Mouse (Mus musculus): ENCODE measurements around the gene Ackr4. TPM values are rescaled to one million over a fixed set of nuclear protein-coding genes. Genes with fewer than 3 reads are reported as not detected.

Ackr4 gene
- polyA plus RNA-seq, 1 experiment from 2014 or later, result 0.57 TPM

DNA sequence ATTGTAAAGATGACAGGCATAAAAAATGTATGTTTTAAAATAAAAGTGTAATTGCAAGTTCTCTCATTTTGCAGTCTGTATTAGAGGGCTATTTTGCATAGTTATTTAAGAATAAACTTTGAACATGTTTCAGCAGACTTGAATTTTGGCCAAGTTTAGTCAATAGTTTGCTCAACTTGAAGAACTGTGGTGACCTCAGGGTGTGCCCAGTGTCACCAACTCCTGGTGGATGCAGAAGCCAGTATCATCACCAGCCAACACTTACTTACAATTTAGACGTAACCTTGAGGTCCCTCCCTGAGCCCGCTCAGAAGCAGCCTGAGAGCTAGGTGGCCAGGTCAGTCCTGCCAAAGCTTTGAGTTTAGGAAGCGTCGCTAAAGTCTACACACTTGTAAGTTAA lies 83.1 kb downstream of the Ackr4 start:
- H3K4me1 ChIP-seq (ENCODE audit: control insufficient read depth, insufficient read depth, low read length), result no peaks in the 10 kb centered on the region
- no peak overlapping the region for H3K9ac ChIP-seq (ENCODE audit: low read length)
- no peak for ATAC-seq (ENCODE audit: low FRiP score)
- H3K27ac ChIP-seq (ENCODE audit: low read depth, low read length), result no peak overlapping the region
- peaks cover 5% of the 10 kb centered on the region; the same call in 1 of the 2 replicates for H3K36me3 ChIP-seq (ENCODE audit: control insufficient read depth, insufficient read depth, low read length)
- no peaks in the 10 kb centered on the region for H3K9me3 ChIP-seq (ENCODE audit: control insufficient read depth, low read length)
- no peaks in the 10 kb centered on the region for H3K27me3 ChIP-seq (ENCODE audit: control insufficient read depth, insufficient read depth, low read length)
- DNase-seq (ENCODE audit: low spot score, missing footprints), result no peak
- 89% methylated on average over 4 of the region's 4 CpGs for WGBS
- H3K4me3 ChIP-seq (ENCODE audit: low read depth, low read length), result no peak overlapping the region
- H3K4me2 ChIP-seq, result no peak overlapping the region

DNA sequence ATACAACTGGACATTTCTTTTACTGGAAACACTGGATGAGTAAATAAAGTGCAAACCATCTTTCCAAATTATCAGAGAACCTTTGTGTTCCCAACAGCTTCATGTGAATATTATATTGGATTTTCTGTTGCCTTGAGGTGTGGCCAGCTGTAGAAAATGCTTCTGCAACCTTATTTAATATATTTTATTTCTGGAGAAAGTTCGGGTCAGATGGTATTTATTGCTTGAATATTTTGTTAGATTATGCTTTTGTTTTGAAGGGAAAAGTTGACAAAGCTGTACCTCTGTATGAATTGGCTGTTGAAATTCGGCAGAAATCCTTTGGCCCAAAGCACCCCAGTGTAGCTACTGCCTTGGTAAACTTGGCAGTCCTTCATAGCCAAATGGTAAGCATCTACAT lies 86.4 kb downstream of the Ackr4 start, which contains the start of gene Gm28305:
Gene Gm28305 (plus strand): TSS at position 301 of the 400 bp plus-strand sequence.
- H3K27ac ChIP-seq (ENCODE audit: low read depth, low read length), result no peak within 1 kb of the TSS
- no peaks in the 10 kb centered on the region for H3K36me3 ChIP-seq (ENCODE audit: control insufficient read depth, insufficient read depth, low read length)
- 71% methylated on average over 2 of the region's 2 CpGs for WGBS
- H3K9ac ChIP-seq (ENCODE audit: low read length), result no peak within 1 kb of the TSS
- no peaks in the 10 kb centered on the region for H3K4me1 ChIP-seq (ENCODE audit: control insufficient read depth, insufficient read depth, low read length)
- no peak for ATAC-seq (ENCODE audit: low FRiP score)
- no peak for DNase-seq (ENCODE audit: low spot score, missing footprints)
- H3K4me3 ChIP-seq (ENCODE audit: low read depth, low read length), result no peak within 1 kb of the TSS
- H3K27me3 ChIP-seq (ENCODE audit: control insufficient read depth, insufficient read depth, low read length), result no peaks in the 10 kb centered on the region
- H3K9me3 ChIP-seq (ENCODE audit: control insufficient read depth, low read length), result no peaks in the 10 kb centered on the region
- H3K4me2 ChIP-seq, result no peak within 1 kb of the TSS

DNA sequence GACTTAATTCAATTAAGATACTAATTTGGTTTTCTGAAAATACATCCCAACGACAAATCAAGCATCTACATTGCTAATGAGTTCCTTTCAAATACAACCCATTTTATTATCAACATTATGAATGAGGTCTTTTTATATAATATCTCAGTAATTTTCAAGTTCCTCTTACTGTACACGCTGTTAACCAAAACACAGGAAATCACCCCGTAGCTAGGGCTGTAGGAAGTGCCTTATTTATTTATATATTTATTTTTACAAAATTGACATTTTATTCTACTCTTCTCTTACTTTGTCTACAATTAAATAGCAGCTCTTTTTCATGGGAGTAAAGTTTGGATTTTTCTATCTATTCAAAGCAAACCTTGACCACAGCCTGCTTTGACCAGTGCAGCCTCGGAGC lies 87.0 kb downstream of the Ackr4 start:
- H3K4me3 ChIP-seq (ENCODE audit: low read depth, low read length), result no peak overlapping the region
- no peak for ATAC-seq (ENCODE audit: low FRiP score)
- H3K27ac ChIP-seq (ENCODE audit: low read depth, low read length), result no peak overlapping the region
- no peaks in the 10 kb centered on the region for H3K4me1 ChIP-seq (ENCODE audit: control insufficient read depth, insufficient read depth, low read length)
- no peak overlapping the region for H3K4me2 ChIP-seq
- H3K9me3 ChIP-seq (ENCODE audit: control insufficient read depth, low read length), result no peaks in the 10 kb centered on the region
- no peaks in the 10 kb centered on the region for H3K36me3 ChIP-seq (ENCODE audit: control insufficient read depth, insufficient read depth, low read length)
- H3K27me3 ChIP-seq (ENCODE audit: control insufficient read depth, insufficient read depth, low read length), result no peaks in the 10 kb centered on the region
- WGBS, result 89% methylated on average over 4 of the region's 4 CpGs
- DNase-seq (ENCODE audit: low spot score, missing footprints), result no peak
- no peak overlapping the region for H3K9ac ChIP-seq (ENCODE audit: low read length)

DNA sequence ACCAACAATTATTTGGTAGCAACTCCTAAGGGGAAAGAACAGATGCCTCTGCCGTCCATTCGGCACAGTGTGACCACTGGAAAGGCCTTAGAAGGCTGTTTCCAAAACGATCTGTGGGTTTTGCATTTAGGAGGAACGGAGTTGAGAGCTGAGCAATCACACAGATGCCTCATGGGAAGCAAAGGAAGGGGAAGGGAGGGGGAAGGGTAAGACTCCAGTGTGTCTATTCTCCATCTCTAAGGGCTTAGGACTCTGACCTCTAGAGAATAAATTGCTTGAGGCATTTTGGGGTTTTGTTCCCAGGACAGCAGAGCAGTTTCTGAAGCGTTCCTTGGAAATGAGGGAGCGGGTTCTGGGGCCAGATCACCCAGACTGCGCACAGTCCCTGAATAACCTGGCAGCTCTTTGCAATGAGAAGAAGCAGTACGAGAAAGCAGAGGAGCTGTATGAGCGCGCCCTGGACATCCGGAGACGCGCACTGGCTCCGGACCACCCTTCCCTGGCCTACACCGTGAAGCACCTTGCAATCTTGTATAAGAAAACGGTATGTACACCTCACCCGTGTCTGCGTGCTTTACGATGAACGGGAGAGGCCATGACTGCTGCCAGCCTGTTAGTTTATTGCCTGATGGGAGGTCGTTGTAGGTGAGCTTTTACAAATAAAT lies 87.6 kb downstream of the Ackr4 start:
- ATAC-seq (ENCODE audit: low FRiP score) (no peak), DNase-seq (ENCODE audit: low spot score, missing footprints) (no peak)
- H3K9me3 ChIP-seq (ENCODE audit: control insufficient read depth, low read length), result no peaks in the 10 kb centered on the region
- no peaks in the 10 kb centered on the region for H3K36me3 ChIP-seq (ENCODE audit: control insufficient read depth, insufficient read depth, low read length)
- no peak overlapping the region for H3K4me3 ChIP-seq (ENCODE audit: low read depth, low read length)
- 89% methylated on average over 21 of the region's 21 CpGs for WGBS
- no peaks in the 10 kb centered on the region for H3K27me3 ChIP-seq (ENCODE audit: control insufficient read depth, insufficient read depth, low read length)
- no peaks in the 10 kb centered on the region for H3K4me1 ChIP-seq (ENCODE audit: control insufficient read depth, insufficient read depth, low read length)
- H3K27ac ChIP-seq (ENCODE audit: low read depth, low read length), result no peak overlapping the region
- no peak overlapping the region for H3K4me2 ChIP-seq
- H3K9ac ChIP-seq (ENCODE audit: low read length), result no peak overlapping the region

DNA sequence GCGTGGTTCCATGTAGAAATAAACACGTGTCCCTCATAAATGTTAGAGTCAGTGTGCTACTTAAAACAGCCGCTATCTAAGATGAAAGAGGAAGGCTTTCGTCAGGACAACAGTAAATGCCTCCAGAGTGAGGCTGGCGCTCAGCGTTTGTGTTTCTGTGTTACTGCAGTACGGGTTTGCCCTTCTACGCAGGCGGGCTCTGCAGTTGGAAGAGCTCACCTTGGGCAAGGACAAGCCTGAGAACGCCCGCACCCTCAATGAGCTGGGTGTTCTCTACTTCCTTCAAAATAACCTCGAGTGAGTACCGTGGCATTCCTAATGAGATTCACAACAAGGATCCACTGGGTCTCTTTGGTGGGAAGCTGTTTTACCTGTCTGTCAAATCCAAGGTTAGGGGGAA lies 88.5 kb downstream of the Ackr4 start:
- Histone ChIP-seq H3K4me3 (ENCODE audit: low read depth, low read length) (no peak overlapping the region), H3K27ac (ENCODE audit: low read depth, low read length) (no peak overlapping the region), H3K4me2 (no peak overlapping the region), H3K9me3 (ENCODE audit: control insufficient read depth, low read length) (no peaks in the 10 kb centered on the region), H3K9ac (ENCODE audit: low read length) (no peak overlapping the region), H3K4me1 (ENCODE audit: control insufficient read depth, insufficient read depth, low read length) (no peaks in the 10 kb centered on the region), H3K36me3 (ENCODE audit: control insufficient read depth, insufficient read depth, low read length) (no peaks in the 10 kb centered on the region), H3K27me3 (ENCODE audit: control insufficient read depth, insufficient read depth, low read length) (no peaks in the 10 kb centered on the region)
- DNase-seq (ENCODE audit: low spot score, missing footprints), result no peak
- ATAC-seq (ENCODE audit: low FRiP score), result no peak
- 92% methylated on average over 13 of the region's 13 CpGs for WGBS

DNA sequence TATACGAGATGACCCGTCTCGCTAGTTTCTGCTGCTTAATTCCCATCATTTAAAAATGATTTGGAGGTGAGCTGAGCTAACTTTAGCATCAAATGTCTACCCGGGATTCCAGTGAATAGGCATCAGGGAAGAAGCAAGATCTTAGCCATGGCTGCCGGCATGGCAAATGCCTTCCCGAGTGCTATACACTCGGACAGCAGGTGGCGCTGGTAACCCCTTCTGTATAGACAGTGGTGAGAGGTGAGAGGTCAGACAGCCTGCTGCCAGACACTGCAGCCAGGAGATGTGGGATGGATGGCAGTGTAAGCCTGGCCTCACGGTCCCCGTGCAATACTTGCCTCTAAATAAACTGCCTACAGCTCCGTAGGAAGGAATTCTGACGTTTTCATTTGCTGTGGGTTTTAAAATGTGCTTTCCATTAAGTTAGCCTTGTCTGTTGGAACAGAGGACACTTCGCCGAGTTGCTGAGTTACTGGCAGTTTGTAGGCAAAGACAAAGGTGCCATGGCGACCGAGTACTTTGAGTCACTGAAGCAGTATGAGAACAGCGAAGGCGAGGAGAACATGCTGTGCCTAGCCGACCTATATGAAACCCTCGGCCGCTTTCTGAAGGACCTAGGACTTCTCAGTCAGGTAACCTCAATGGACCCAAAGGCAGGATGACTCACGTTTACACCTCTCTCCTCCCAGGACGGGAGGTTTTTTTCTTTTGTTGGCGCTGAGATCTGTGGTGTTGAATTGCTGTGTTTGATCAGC lies 91.3 kb downstream of the Ackr4 start:
- 46% methylated on average over 24 of the region's 24 CpGs for WGBS

DNA sequence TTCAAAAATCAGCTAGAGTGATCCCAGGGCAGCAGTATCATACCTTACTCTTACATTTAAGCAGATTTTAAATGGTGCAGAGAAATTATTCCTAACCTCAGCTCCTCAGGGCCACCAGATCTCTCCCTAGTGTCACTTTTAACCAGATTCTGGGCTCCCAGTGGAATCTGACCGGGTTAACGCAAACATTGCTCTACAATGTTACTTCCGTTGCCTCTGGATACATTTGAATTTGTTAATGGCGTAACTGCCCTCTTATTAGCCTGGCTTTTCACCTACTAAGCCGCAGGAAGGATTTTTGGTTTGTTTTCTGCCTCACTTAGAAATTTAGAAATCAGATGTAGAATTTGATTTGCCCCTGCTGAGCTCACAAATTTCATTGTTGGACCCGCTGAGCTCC lies 92.0 kb downstream of the Ackr4 start:
- no peak overlapping the region for H3K4me3 ChIP-seq (ENCODE audit: low read depth, low read length)
- ATAC-seq (ENCODE audit: low FRiP score), result no peak

More for the DNA sequence above, 91.3 kb downstream of the Ackr4 start:
- Histone ChIP-seq H3K27ac (ENCODE audit: low read depth, low read length) (no peak overlapping the region), H3K36me3 (ENCODE audit: control insufficient read depth, insufficient read depth, low read length) (no peaks in the 10 kb centered on the region), H3K9ac (ENCODE audit: low read length) (no peak overlapping the region), H3K4me3 (ENCODE audit: low read depth, low read length) (no peak overlapping the region), H3K9me3 (ENCODE audit: control insufficient read depth, low read length) (no peaks in the 10 kb centered on the region), H3K4me2 (no peak overlapping the region), H3K27me3 (ENCODE audit: control insufficient read depth, insufficient read depth, low read length) (no peaks in the 10 kb centered on the region), H3K4me1 (ENCODE audit: control insufficient read depth, insufficient read depth, low read length) (no peaks in the 10 kb centered on the region)
- ATAC-seq (ENCODE audit: low FRiP score), result peak; percentile 79
- DNase-seq (ENCODE audit: low spot score, missing footprints), result peak; percentile 95

DNA sequence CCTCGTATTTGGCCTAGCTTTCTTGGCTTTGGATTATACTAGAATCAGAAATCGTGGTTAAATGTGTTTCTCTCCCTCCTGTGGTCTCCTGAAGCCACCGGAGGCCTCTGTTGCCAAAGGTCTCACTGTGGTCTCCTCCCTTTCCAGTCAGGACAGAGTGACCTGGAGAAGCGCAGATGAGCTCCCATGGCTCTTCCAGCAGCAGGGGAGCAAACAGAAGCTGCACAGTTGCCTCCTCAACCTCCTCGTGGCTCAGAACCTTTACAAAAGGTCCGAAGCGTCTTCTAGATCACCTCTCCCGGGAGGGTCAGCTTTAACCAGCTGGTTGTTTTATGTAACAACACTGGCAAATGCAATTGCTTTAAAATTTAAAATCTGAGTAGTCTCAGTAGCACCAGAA lies 92.5 kb downstream of the Ackr4 start:
- no peaks in the 10 kb centered on the region for H3K9me3 ChIP-seq (ENCODE audit: control insufficient read depth, low read length)
- H3K27me3 ChIP-seq (ENCODE audit: control insufficient read depth, insufficient read depth, low read length), result no peaks in the 10 kb centered on the region
- DNase-seq (ENCODE audit: low spot score, missing footprints) (no peak), ATAC-seq (ENCODE audit: low FRiP score) (no peak)
- H3K36me3 ChIP-seq (ENCODE audit: control insufficient read depth, insufficient read depth, low read length), result no peaks in the 10 kb centered on the region
- H3K4me3 ChIP-seq (ENCODE audit: low read depth, low read length), result no peak overlapping the region
- WGBS, result 76% methylated on average over 8 of the region's 8 CpGs
- no peak overlapping the region for H3K4me2 ChIP-seq
- H3K9ac ChIP-seq (ENCODE audit: low read length), result no peak overlapping the region
- no peak overlapping the region for H3K27ac ChIP-seq (ENCODE audit: low read depth, low read length)
- no peaks in the 10 kb centered on the region for H3K4me1 ChIP-seq (ENCODE audit: control insufficient read depth, insufficient read depth, low read length)

More for the DNA sequence above, 92.0 kb downstream of the Ackr4 start:
- Histone ChIP-seq H3K4me2 (no peak overlapping the region), H3K4me1 (ENCODE audit: control insufficient read depth, insufficient read depth, low read length) (no peaks in the 10 kb centered on the region), H3K27me3 (ENCODE audit: control insufficient read depth, insufficient read depth, low read length) (no peaks in the 10 kb centered on the region), H3K9me3 (ENCODE audit: control insufficient read depth, low read length) (no peaks in the 10 kb centered on the region), H3K27ac (ENCODE audit: low read depth, low read length) (no peak overlapping the region), H3K36me3 (ENCODE audit: control insufficient read depth, insufficient read depth, low read length) (no peaks in the 10 kb centered on the region), H3K9ac (ENCODE audit: low read length) (no peak overlapping the region)
- DNase-seq (ENCODE audit: low spot score, missing footprints), result no peak
- 77% methylated on average over 6 of the region's 6 CpGs for WGBS

Data from midbrain, embryonic 11.5 days (tissue).